Mouse (Mus musculus) lung, adult 2 months (tissue): ENCODE data around the gene Sumo3.

Experiments
- CTCF ChIP-seq: fragments of 200-500 bp; IDR thresholded peaks from 2 replicates; pipeline ENCODE4 v1.5.1; 2011; ENCODE audit warnings: mild to moderate bottlenecking, low read length, control low read depth; ENCODE audit not compliant: insufficient read depth
- POLR2A ChIP-seq: fragments of 200-500 bp; IDR thresholded peaks from 2 replicates; pipeline ENCODE4 v1.6.1; 2011; ENCODE audit warnings: low read depth, mild to moderate bottlenecking, control low read depth, low read length, borderline replicate concordance; ENCODE audit errors: extremely low read depth

- TF ChIP-seq CTCF (no peak), POLR2A (no peak)
Observed at GRCm38 (mm10) chr10:77667402-77667801, 61.5 kb downstream of the Sumo3 start.
